Mouse (Mus musculus) small intestine, adult 2 months (tissue): ENCODE measurements around the gene Gnaq. TPM values are rescaled to one million over a fixed set of nuclear protein-coding genes. Genes with fewer than 3 reads are reported as not detected.
"Not testable (repeated sequence)": the region's sequence is repeated elsewhere in the genome, so short reads cannot be mapped to it uniquely, and the experiment has no call there.

ENCODE experiments used
- H3K27ac ChIP-seq: fragments of 200-500 bp; 2 replicates; pipeline ENCODE4 v1.5.1; 2012; ENCODE audit warnings: low read depth, low read length, control low read depth, inconsistent platforms; ENCODE audit not compliant: insufficient read depth
- H3K27me3 ChIP-seq: fragments of 200-500 bp; 2 replicates; pipeline ENCODE4 v1.6.1; 2012; ENCODE audit warnings: mild to moderate bottlenecking, moderate library complexity, low read length, inconsistent platforms; ENCODE audit not compliant: control insufficient read depth, insufficient read depth
- H3K36me3 ChIP-seq: fragments of 200-500 bp; 2 replicates; pipeline ENCODE4 v1.6.1; 2012; ENCODE audit warnings: mild to moderate bottlenecking, low read length, control low read depth, inconsistent platforms; ENCODE audit not compliant: control insufficient read depth, insufficient read depth
- H3K4me1 ChIP-seq: fragments of 200-500 bp; 2 replicates; pipeline ENCODE4 v1.6.1; 2012; ENCODE audit warnings: low read length, inconsistent platforms, mixed read lengths; ENCODE audit not compliant: control insufficient read depth, insufficient read depth, insufficient read length
- H3K4me3 ChIP-seq: fragments of 200-500 bp; 2 replicates; pipeline ENCODE4 v1.5.1; 2012; ENCODE audit warnings: low read depth, mild to moderate bottlenecking, control low read depth, inconsistent platforms, low read length, moderate library complexity
- CTCF ChIP-seq: fragments of 200-500 bp; IDR thresholded peaks from 2 replicates; pipeline ENCODE4 v1.5.1; 2012; ENCODE audit warnings: low read depth, mild to moderate bottlenecking, control low read depth, inconsistent platforms, low read length, moderate library complexity, mixed read lengths; ENCODE audit not compliant: insufficient replicate concordance, insufficient read length; ENCODE audit errors: extremely low read depth
- POLR2A ChIP-seq: fragments of 200-500 bp; IDR thresholded peaks from 2 replicates; pipeline ENCODE4 v1.6.1; 2012; ENCODE audit warnings: low read depth, mild to moderate bottlenecking, control low read depth, inconsistent platforms, low read length, moderate library complexity
- WGBS: fragments of 180-500 bp; shearing (Covaris S2); methylation state at CpG from one replicate; pipeline ENCODE4 v1.1.7; 2018; 5-methylcytosine and 5-hydroxymethylcytosine counted together
- polyA plus RNA-seq: library from polyadenylated mRNA; depleted of rRNA; stranded (reverse); fragments of >200 nt; gene quantifications from 2 replicates; pipeline ENCODE4 v1.2.3, GENCODE M21; 2012

Gnaq gene
- polyA plus RNA-seq, 1 experiment = 16.1 TPM

GRCm38 (mm10) chr19:16147446-16147845 lies 14.8 kb downstream of the Gnaq start:
- WGBS = 86% methylated on average over 6 of the region's 6 CpGs
- H3K4me3 ChIP-seq = no peak overlapping the region

DNA sequence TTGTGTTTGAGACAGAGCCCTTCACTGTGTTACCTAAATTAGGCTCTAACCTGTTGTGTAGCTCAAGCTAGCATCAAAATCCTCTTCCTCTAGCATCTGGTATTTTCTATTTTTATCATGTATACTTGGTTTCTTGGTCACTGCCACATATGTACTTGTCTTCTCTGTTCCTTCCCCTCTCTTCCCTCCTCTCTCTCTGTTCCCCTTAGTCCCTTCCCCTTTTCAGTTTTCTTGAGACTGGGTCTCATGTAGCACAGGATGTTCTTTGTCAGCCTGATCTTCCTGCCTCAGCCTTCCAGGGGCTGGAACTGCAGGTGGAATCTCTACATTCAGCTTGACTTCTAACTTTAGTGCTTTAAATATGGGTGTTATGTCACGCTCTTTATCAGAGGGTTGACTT lies 16.5 kb downstream of the Gnaq start:
- no peaks in the 10 kb centered on the region for H3K27me3 ChIP-seq
- H3K4me1 ChIP-seq = no peaks in the 10 kb centered on the region; the same call in none of the 2 replicates
- TF ChIP-seq POLR2A (no peak), CTCF (no peak)
- no peaks in the 10 kb centered on the region for H3K36me3 ChIP-seq
- no peak overlapping the region; the same call in 1 of the 2 replicates for H3K27ac ChIP-seq
- H3K4me3 ChIP-seq = no peak overlapping the region
- WGBS = 95% methylated on average over 1 of the region's 1 CpGs

More at GRCm38 (mm10) chr19:16147446-16147845, 14.8 kb downstream of the Gnaq start:
- no peaks in the 10 kb centered on the region for H3K36me3 ChIP-seq
- H3K4me1 ChIP-seq = no peaks in the 10 kb centered on the region; the same call in none of the 2 replicates
- no peak overlapping the region for H3K27ac ChIP-seq
- TF ChIP-seq POLR2A (no peak), CTCF (no peak)
- no peaks in the 10 kb centered on the region for H3K27me3 ChIP-seq

- Histone ChIP-seq H3K4me1 (no peaks in the 10 kb centered on the region; the same call in none of the 2 replicates), H3K27ac (no peak overlapping the region), H3K36me3 (no peaks in the 10 kb centered on the region), H3K27me3 (no peaks in the 10 kb centered on the region), H3K4me3 (no peak overlapping the region)
- TF ChIP-seq CTCF (no peak), POLR2A (no peak)
- WGBS = 77% methylated on average over 7 of the region's 7 CpGs
These were observed 17.7 kb downstream of the Gnaq start for GRCm38 (mm10) chr19:16150328-16150727.

GRCm38 (mm10) chr19:16153851-16154250 lies 21.2 kb downstream of the Gnaq start:
- Histone ChIP-seq H3K4me3 (no peak overlapping the region), H3K27me3 (no peaks in the 10 kb centered on the region), H3K4me1 (no peaks in the 10 kb centered on the region; the same call in 1 of the 2 replicates), H3K36me3 (no peaks in the 10 kb centered on the region), H3K27ac (no peak overlapping the region)
- 92% methylated on average over 3 of the region's 3 CpGs for WGBS
- TF ChIP-seq POLR2A (no peak), CTCF (no peak)

DNA sequence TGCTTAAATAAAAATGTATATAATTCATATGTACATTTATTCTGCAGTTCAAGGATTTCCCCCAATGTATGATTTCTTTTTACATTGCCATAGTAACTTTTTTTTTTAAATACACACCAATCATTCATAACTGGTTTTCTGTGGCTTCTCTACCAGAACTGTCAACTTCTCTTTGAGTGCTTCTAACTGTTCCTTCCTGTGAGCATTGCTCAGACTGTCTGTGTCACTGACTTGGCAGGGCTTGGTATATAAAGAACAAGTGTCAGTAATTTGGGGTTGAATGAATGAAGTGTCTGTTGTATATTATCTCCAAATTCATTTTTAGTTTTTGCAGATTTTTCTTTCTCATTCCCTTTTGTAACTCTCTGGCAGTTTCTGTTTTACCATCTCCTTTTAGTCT lies 21.8 kb downstream of the Gnaq start:
- Histone ChIP-seq H3K4me3 (no peak overlapping the region), H3K4me1 (no peaks in the 10 kb centered on the region; the same call in 1 of the 2 replicates), H3K27ac (no peak overlapping the region), H3K36me3 (no peaks in the 10 kb centered on the region), H3K27me3 (no peaks in the 10 kb centered on the region)
- no peak for TF ChIP-seq CTCF
- TF ChIP-seq POLR2A = no peak

- no peak overlapping the region for H3K27ac ChIP-seq
- H3K4me3 ChIP-seq = no peak overlapping the region
- WGBS = 93% methylated on average over 7 of the region's 7 CpGs
- no peaks in the 10 kb centered on the region for H3K4me1 ChIP-seq
- no peaks in the 10 kb centered on the region for H3K36me3 ChIP-seq
- H3K27me3 ChIP-seq = no peaks in the 10 kb centered on the region
- no peak for TF ChIP-seq POLR2A
- no peak for TF ChIP-seq CTCF
These were observed 24.5 kb downstream of the Gnaq start for GRCm38 (mm10) chr19:16157120-16157519.

DNA sequence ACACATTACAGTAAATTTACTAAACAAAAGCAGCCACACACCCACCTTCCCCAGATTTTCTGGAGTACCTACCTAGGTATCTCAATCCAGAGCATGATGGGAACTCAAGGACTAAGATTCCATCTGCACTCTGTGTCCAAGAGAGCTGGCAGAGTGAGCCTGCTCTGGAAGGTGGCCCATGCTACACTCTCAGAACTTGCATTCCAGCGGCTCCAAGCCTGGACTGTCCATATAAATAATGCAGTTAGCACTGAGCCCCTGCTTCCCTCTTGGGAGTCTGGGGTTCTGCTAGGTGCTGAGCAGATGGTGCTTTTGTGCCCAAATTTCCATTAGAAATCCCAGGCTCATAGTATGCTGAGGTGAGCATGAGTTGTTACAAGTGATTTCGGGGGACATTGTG lies 28.1 kb downstream of the Gnaq start:
- H3K36me3 ChIP-seq = no peaks in the 10 kb centered on the region
- no peak for TF ChIP-seq POLR2A
- TF ChIP-seq CTCF = no peak
- WGBS = 80% methylated on average over 2 of the region's 2 CpGs
- H3K27me3 ChIP-seq = no peaks in the 10 kb centered on the region
- H3K4me1 ChIP-seq = no peaks in the 10 kb centered on the region; the same call in 1 of the 2 replicates
- H3K4me3 ChIP-seq = no peak overlapping the region
- no peak overlapping the region for H3K27ac ChIP-seq

- Histone ChIP-seq H3K27me3 (no peaks in the 10 kb centered on the region), H3K27ac (no peak overlapping the region), H3K4me1 (no peaks in the 10 kb centered on the region; the same call in 1 of the 2 replicates), H3K4me3 (no peak overlapping the region), H3K36me3 (no peaks in the 10 kb centered on the region)
- TF ChIP-seq CTCF (no peak), POLR2A (no peak)
- WGBS = 77% methylated on average over 2 of the region's 2 CpGs
These were observed 28.6 kb downstream of the Gnaq start for GRCm38 (mm10) chr19:16161222-16161621.

DNA sequence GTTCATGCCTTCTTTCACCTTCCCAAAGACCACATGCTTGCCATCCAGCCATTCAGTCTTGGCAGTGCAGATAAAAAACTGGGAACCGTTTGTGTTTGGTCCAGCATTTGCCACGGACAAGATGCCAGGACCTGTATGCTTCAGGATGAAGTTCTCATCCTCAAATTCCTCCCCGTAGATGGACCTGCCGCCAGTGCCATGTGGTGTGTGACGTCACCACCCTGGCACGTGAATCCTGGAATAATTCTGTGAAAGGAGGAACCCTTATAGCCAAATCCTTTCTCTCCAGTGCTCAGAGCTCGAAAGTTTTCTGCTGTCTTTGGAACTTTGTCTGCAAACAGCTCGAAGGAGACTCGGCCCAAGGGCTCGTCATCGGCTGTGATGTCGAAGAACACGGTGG lies 31.8 kb downstream of the Gnaq start:
- 93% methylated on average over 13 of the region's 13 CpGs for WGBS
- H3K4me3 ChIP-seq, H3K27me3 ChIP-seq, H3K4me1 ChIP-seq, H3K36me3 ChIP-seq, H3K27ac ChIP-seq: not testable (repeated sequence)
